Comparison of ENCODE assay signal across 12 mouse cellular contexts in the genomic region with DNA sequence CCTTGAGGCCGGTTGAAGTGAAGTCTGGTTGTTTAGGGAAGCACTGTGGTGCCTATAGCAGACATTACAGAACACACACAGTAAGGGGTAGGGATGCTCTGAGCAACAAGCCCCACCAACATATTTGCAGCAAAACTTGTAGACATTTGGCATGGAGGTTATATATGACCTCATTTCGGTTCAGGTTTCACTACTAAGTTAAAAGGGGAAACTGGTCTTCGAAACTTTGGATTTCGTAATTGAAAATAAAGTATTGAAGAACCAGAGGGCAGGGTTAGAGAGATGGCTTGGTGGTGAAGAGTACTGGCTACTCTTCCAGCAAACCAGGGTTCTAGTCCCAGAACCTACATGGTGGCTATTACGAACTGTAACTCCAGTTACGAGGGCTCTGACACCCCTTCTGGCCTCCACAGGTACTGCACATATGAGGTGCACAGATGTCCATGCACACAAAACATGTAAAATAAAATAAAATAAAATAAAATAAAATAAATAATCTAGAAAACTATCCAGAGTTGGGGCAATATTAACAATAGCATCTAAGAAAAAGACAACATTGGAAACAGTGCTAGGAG. TPM values are rescaled to one million over a fixed set of nuclear protein-coding genes. Genes with fewer than 3 reads are reported as not detected.
A peak's percentile ranks its signal among the peaks of the same experiment; 100 is the strongest.
DNase-seq lines count a peak whose midpoint lies in the region; ATAC-seq lines count a peak whose summit lies in the region.
"Had no signal": no experiment of that assay in that cellular context is flagged by ENCODE, and none has a peak within 500 bp of the region (broad histone marks: within the 10 kb centered on the region; RNA-seq: fewer than 3 reads in every experiment).

No protein-coding gene starts in this region.

- peak; percentile 20 for DNase-seq in heart, embryonic 10.5 days (ENCODE audit: low spot score)
- DNase-seq in heart, adult 9 months (ENCODE audit: low spot score in 2 of 2), result no peak
- DNase-seq in retina, embryonic 14.5 days (ENCODE audit: low spot score), result peak; percentile 29
- DNase-seq in retina, postnatal 1 day, result no peak
- DNase-seq in thymus, postnatal 25 days, result peak; percentile 57
- no peak for DNase-seq in urinary bladder, postnatal 36 days (ENCODE audit: low spot score in 2 of 2)
- DNase-seq in layer of hippocampus, postnatal 10 days (ENCODE audit: low spot score in 2 of 2), result no peak
- DNase-seq: gastrocnemius, postnatal 36 days had no signal

- WGBS in heart, embryonic 10.5 days, result 92% methylated on average over 6 of the region's 6 CpGs

- no peaks in the 10 kb centered on the region for H3K9me3 ChIP-seq in heart, embryonic 10.5 days
- H3K9me3 ChIP-seq: embryonic facial prominence, embryonic 15.5 days; hindbrain, embryonic 15.5 days; midbrain, embryonic 13.5 days had no signal

- H3K27me3 ChIP-seq in heart, embryonic 10.5 days (ENCODE audit: insufficient read depth, poor library complexity, severe bottlenecking), result peaks cover 33% of the 10 kb centered on the region
- H3K27me3 ChIP-seq: embryonic facial prominence, embryonic 15.5 days; hindbrain, embryonic 15.5 days; midbrain, embryonic 13.5 days had no signal

- no peaks in the 10 kb centered on the region for H3K36me3 ChIP-seq in heart, embryonic 10.5 days
- H3K36me3 ChIP-seq: embryonic facial prominence, embryonic 15.5 days; hindbrain, embryonic 15.5 days; midbrain, embryonic 13.5 days had no signal

- 0 out of 2 replicates have a peak, but pooled peaks have one; percentile 59 for ATAC-seq in erythroid progenitor cell, adult 5-6 weeks (replicated peaks; ENCODE audit: low FRiP score, poor library complexity, severe bottlenecking)
- ATAC-seq: midbrain, embryonic 13.5 days had no signal

- no peak overlapping the region for H3K27ac ChIP-seq in heart, embryonic 10.5 days
- H3K27ac ChIP-seq: embryonic facial prominence, embryonic 15.5 days; hindbrain, embryonic 15.5 days; midbrain, embryonic 13.5 days had no signal

- H3K4me3 ChIP-seq in heart, embryonic 10.5 days, result no peak overlapping the region
- H3K4me3 ChIP-seq: embryonic facial prominence, embryonic 15.5 days; hindbrain, embryonic 15.5 days; midbrain, embryonic 13.5 days had no signal

- peaks cover 8% of the 10 kb centered on the region for H3K4me1 ChIP-seq in heart, embryonic 10.5 days

RNA-seq across cellular contexts. Expression of gene Enthd1, which starts 1.2 kb away (rescaled TPM):
- not detected in 2 replicates for polyA plus RNA-seq in heart, embryonic 10.5 days (2016; fragmentation: Nextera tagmentation; extraction: Ambion mirVana)
- total RNA-seq in erythroid progenitor cell, adult 5-6 weeks (2015; ENCODE audit: low replicate concordance), result not detected in 2 replicates
- total RNA-seq in erythroid progenitor cell, adult 5-6 weeks (2017; ENCODE audit: low replicate concordance), result not detected in 2 replicates
- not detected for total RNA-seq in layer of hippocampus, postnatal 10 days (2021)
- total RNA-seq: gastrocnemius, postnatal 36 days had no signal
- polyA plus RNA-seq: embryonic facial prominence, embryonic 15.5 days; hindbrain, embryonic 15.5 days; midbrain, embryonic 13.5 days had no signal

RNA-seq across cellular contexts. Expression of gene Grap2, which starts 8.7 kb away (rescaled TPM):
- polyA plus RNA-seq in heart, embryonic 10.5 days (2016; fragmentation: Nextera tagmentation; extraction: Ambion mirVana), result 4.9 and 5.0 TPM in 2 replicates
- 32.7 and 50.8 TPM in 2 replicates for total RNA-seq in erythroid progenitor cell, adult 5-6 weeks (2015; ENCODE audit: low replicate concordance)
- 28.5 and 35.9 TPM in 2 replicates for total RNA-seq in erythroid progenitor cell, adult 5-6 weeks (2017; ENCODE audit: low replicate concordance)
- total RNA-seq in layer of hippocampus, postnatal 10 days (2021), result under 1 TPM; 0.59 to 0.78 TPM

Comparison
In these comparisons a context has a peak if more than half of its experiments do, and no peak if none do; other contexts are left out.
1. DNase-seq: peak in heart, embryonic 10.5 days (single experiment), retina, embryonic 14.5 days (single experiment) and thymus, postnatal 25 days (single experiment); none in heart, adult 9 months (0 of 2), retina, postnatal 1 day (single experiment), urinary bladder, postnatal 36 days (0 of 2) and layer of hippocampus, postnatal 10 days (0 of 2).
2. RNA of gene Grap2, which starts 8.7 kb away (total RNA-seq): 28.5 to 50.8 TPM in erythroid progenitor cell, adult 5-6 weeks; 0.59 to 0.78 TPM in layer of hippocampus, postnatal 10 days; every median in the first group is over 10 times any median in the second.